Mouse (Mus musculus) MEL (cell line): ENCODE measurements at regions not wholly inside any gene's neighbourhood (a gene's known extent, or its start where the extent isn't known, plus 50 kb on each side); places are given as distances from the start of the nearest gene placed in this dataset.

Source experiments
- DNase-seq: peaks from one replicate; pipeline ENCODE4 v3.0.0; 2011; ENCODE audit warnings: low read depth, low spot score
- H3K27ac ChIP-seq: 2 replicates; pipeline ENCODE4 v1.5.1; 2012; ENCODE audit warnings: low read depth, mild to moderate bottlenecking, control low read depth, low read length, moderate library complexity; ENCODE audit not compliant: control insufficient read depth
- H3K27me3 ChIP-seq, 2 experiments: fragments of 150-350 bp in 1 of 2; sonication (generic) in 1 of 2; 2 replicates each; pipeline ENCODE4 v1.6.1; 2012; ENCODE audit warnings: low read length in 2 of 2, mild to moderate bottlenecking in 2 of 2, improper control_type of control experiment in 1 of 2, moderate library complexity in 1 of 2; ENCODE audit not compliant: insufficient read depth in 2 of 2, control insufficient read depth in 1 of 2
- H3K36me3 ChIP-seq, 2 experiments: 2 replicates each; pipeline ENCODE4 v1.6.1; 2012 to 2014; ENCODE audit warnings: low read length in 2 of 2, improper control_type of control experiment in 1 of 2, inconsistent platforms in 1 of 2, mild to moderate bottlenecking in 1 of 2; ENCODE audit not compliant: insufficient read depth in 2 of 2, control insufficient read depth in 1 of 2
- H3K4me1 ChIP-seq, 2 experiments: fragments of 150-350 bp in 1 of 2; sonication (generic) in 1 of 2; 2 replicates each; pipeline ENCODE4 v1.6.1; 2012; ENCODE audit warnings: low read length in 2 of 2, improper control_type of control experiment in 1 of 2, mild to moderate bottlenecking in 1 of 2; ENCODE audit not compliant: insufficient read depth in 2 of 2, control insufficient read depth in 1 of 2
- H3K4me3 ChIP-seq, 2 experiments: fragments of 150-350 bp in 1 of 2; sonication (generic) in 1 of 2; 2 replicates each; pipeline ENCODE4 v1.5.1; 2012; ENCODE audit warnings: low read depth in 2 of 2, low read length in 2 of 2, mild to moderate bottlenecking in 2 of 2, moderate library complexity in 2 of 2, control low read depth in 1 of 2, improper control_type of control experiment in 1 of 2; ENCODE audit not compliant: control insufficient read depth in 1 of 2, insufficient read depth in 1 of 2
- H3K79me2 ChIP-seq: 2 replicates; pipeline ENCODE4 v1.6.1; 2012; ENCODE audit warnings: mild to moderate bottlenecking, low read length, moderate library complexity; ENCODE audit not compliant: control insufficient read depth, poor library complexity, insufficient read depth
- H3K9ac ChIP-seq: 2 replicates; pipeline ENCODE4 v1.6.1; 2012; ENCODE audit warnings: low read depth, mild to moderate bottlenecking, control low read depth, low read length, moderate library complexity; ENCODE audit not compliant: control insufficient read depth, poor library complexity, severe bottlenecking
- H3K9me3 ChIP-seq: fragments of 150-350 bp; sonication (generic); replicated peaks from 2 replicates; pipeline ENCODE4 v1.6.1; 2012; ENCODE audit warnings: mild to moderate bottlenecking, low read length, improper control_type of control experiment, moderate library complexity; ENCODE audit not compliant: insufficient read depth
- BHLHE40 ChIP-seq: IDR thresholded peaks from 2 replicates; pipeline ENCODE4 v1.6.1; 2012; ENCODE audit warnings: low read depth, mild to moderate bottlenecking, inconsistent platforms, low read length, improper control_type of control experiment, borderline replicate concordance
- CHD1 ChIP-seq: IDR thresholded peaks from 2 replicates; pipeline ENCODE4 v1.6.1; 2012; ENCODE audit warnings: low read depth, mild to moderate bottlenecking, inconsistent platforms, low read length, improper control_type of control experiment
- CHD2 ChIP-seq: IDR thresholded peaks from 2 replicates; pipeline ENCODE4 v1.6.1; 2011; ENCODE audit warnings: low read length, improper control_type of control experiment
- CTCF ChIP-seq, 3 experiments: IDR thresholded peaks in 2 of 3; conservative IDR thresholded peaks in 1 of 3; 2 replicates each; pipeline ENCODE4 v1.5.1; 2011 to 2012; ENCODE audit warnings: low read length in 3 of 3, low read depth in 2 of 3, mild to moderate bottlenecking in 2 of 3, improper control_type of control experiment in 1 of 3, inconsistent platforms in 1 of 3, mixed read lengths in 1 of 3, moderate library complexity in 1 of 3; ENCODE audit not compliant: control insufficient read depth in 1 of 3, insufficient read depth in 1 of 3, poor library complexity in 1 of 3, severe bottlenecking in 1 of 3
- ELF1 ChIP-seq: IDR thresholded peaks from 2 replicates; pipeline ENCODE4 v1.6.1; 2014; ENCODE audit warnings: low read depth, mild to moderate bottlenecking, inconsistent platforms, low read length, improper control_type of control experiment, moderate library complexity
- GABPA ChIP-seq: IDR thresholded peaks from 2 replicates; pipeline ENCODE4 v1.6.1; 2012; ENCODE audit warnings: low read depth, mild to moderate bottlenecking, inconsistent platforms, low read length, improper control_type of control experiment, moderate library complexity
- GATA1 ChIP-seq: IDR thresholded peaks from 2 replicates; pipeline ENCODE4 v1.6.1; 2011; ENCODE audit warnings: low read depth, low read length, improper control_type of control experiment
- JUND ChIP-seq: IDR thresholded peaks from 2 replicates; pipeline ENCODE4 v1.6.1; 2011; ENCODE audit warnings: low read depth, mild to moderate bottlenecking, improper control_type of control experiment, low read length
- KAT2A ChIP-seq: conservative IDR thresholded peaks from 2 replicates; pipeline ENCODE4 v1.6.1; 2012; ENCODE audit warnings: low read depth, low read length, improper control_type of control experiment, inconsistent platforms
- MAFK ChIP-seq: IDR thresholded peaks from 2 replicates; pipeline ENCODE4 v1.6.1; 2011; ENCODE audit warnings: low read depth, mild to moderate bottlenecking, low read length, improper control_type of control experiment, borderline replicate concordance
- MAX ChIP-seq: IDR thresholded peaks from 2 replicates; pipeline ENCODE4 v1.6.1; 2011; ENCODE audit warnings: low read length, improper control_type of control experiment
- MAZ ChIP-seq: IDR thresholded peaks from 2 replicates; pipeline ENCODE4 v1.6.1; 2012; ENCODE audit warnings: low read depth, mild to moderate bottlenecking, inconsistent platforms, low read length, improper control_type of control experiment
- MEF2A ChIP-seq: IDR thresholded peaks from 2 replicates; pipeline ENCODE4 v1.6.1; 2014; ENCODE audit warnings: low read depth, mild to moderate bottlenecking, inconsistent platforms, low read length, improper control_type of control experiment; ENCODE audit not compliant: poor library complexity, insufficient replicate concordance, severe bottlenecking; ENCODE audit errors: extremely low read depth
- MXI1 ChIP-seq: IDR thresholded peaks from 2 replicates; pipeline ENCODE4 v1.6.1; 2011; ENCODE audit warnings: mild to moderate bottlenecking, low read depth, low read length, improper control_type of control experiment
- MYB ChIP-seq: IDR thresholded peaks from 2 replicates; pipeline ENCODE4 v1.6.1; 2011; ENCODE audit warnings: mild to moderate bottlenecking, low read depth, low read length, improper control_type of control experiment
- MYC ChIP-seq: IDR thresholded peaks from 2 replicates; pipeline ENCODE4 v1.6.1; 2011; ENCODE audit warnings: low read depth, mild to moderate bottlenecking, low read length, improper control_type of control experiment, moderate library complexity
- NELFE ChIP-seq: IDR thresholded peaks from 2 replicates; pipeline ENCODE4 v1.6.1; 2011; ENCODE audit warnings: low read depth, low read length, improper control_type of control experiment
- NRF1 ChIP-seq: IDR thresholded peaks from 2 replicates; pipeline ENCODE4 v1.6.1; 2014; ENCODE audit warnings: low read depth, mild to moderate bottlenecking, inconsistent platforms, low read length, improper control_type of control experiment, moderate library complexity; ENCODE audit not compliant: poor library complexity, insufficient read depth, severe bottlenecking
- POLR2A ChIP-seq, 2 experiments: IDR thresholded peaks; 2 replicates each; pipeline ENCODE4 v1.6.1; 2011 to 2012; ENCODE audit warnings: low read length in 2 of 2, mild to moderate bottlenecking in 2 of 2, control low read depth in 1 of 2, improper control_type of control experiment in 1 of 2, low read depth in 1 of 2, moderate library complexity in 1 of 2; ENCODE audit not compliant: control insufficient read depth in 1 of 2, insufficient read depth in 1 of 2, poor library complexity in 1 of 2
- POLR2AphosphoS2 ChIP-seq: IDR thresholded peaks from 2 replicates; pipeline ENCODE4 v1.6.1; 2011; ENCODE audit warnings: low read length, improper control_type of control experiment
- POLR2AphosphoS5 ChIP-seq: IDR thresholded peaks from 2 replicates; pipeline ENCODE4 v1.6.1; 2012; ENCODE audit warnings: low read depth, borderline replicate concordance, mild to moderate bottlenecking, inconsistent platforms, low read length, moderate library complexity, mixed read lengths
- RAD21 ChIP-seq: IDR thresholded peaks from 2 replicates; pipeline ENCODE4 v1.6.1; 2011; ENCODE audit warnings: mild to moderate bottlenecking, low read depth, low read length, improper control_type of control experiment
- RCOR1 ChIP-seq: IDR thresholded peaks from 2 replicates; pipeline ENCODE4 v1.6.1; 2012; ENCODE audit warnings: low read depth, mild to moderate bottlenecking, inconsistent platforms, low read length, improper control_type of control experiment
- SIN3A ChIP-seq: IDR thresholded peaks from 2 replicates; pipeline ENCODE4 v1.6.1; 2012; ENCODE audit warnings: low read length, improper control_type of control experiment, inconsistent platforms
- SMC3 ChIP-seq: IDR thresholded peaks from 2 replicates; pipeline ENCODE4 v1.6.1; 2011; ENCODE audit warnings: low read depth, low read length, improper control_type of control experiment
- TCF12 ChIP-seq: IDR thresholded peaks from 2 replicates; pipeline ENCODE4 v1.6.1; 2014; ENCODE audit warnings: low read depth, mild to moderate bottlenecking, inconsistent platforms, low read length, improper control_type of control experiment, moderate library complexity
- UBTF ChIP-seq: IDR thresholded peaks from 2 replicates; pipeline ENCODE4 v1.6.1; 2012; ENCODE audit warnings: low read depth, mild to moderate bottlenecking, inconsistent platforms, low read length, improper control_type of control experiment, moderate library complexity, borderline replicate concordance; ENCODE audit not compliant: insufficient read depth
- USF1 ChIP-seq: IDR thresholded peaks from 2 replicates; pipeline ENCODE4 v1.6.1; 2014; ENCODE audit warnings: low read depth, mild to moderate bottlenecking, inconsistent platforms, low read length, improper control_type of control experiment, moderate library complexity
- USF2 ChIP-seq, 2 experiments: IDR thresholded peaks; 2 replicates each; pipeline ENCODE4 v1.6.1; 2011 to 2012; ENCODE audit warnings: improper control_type of control experiment in 2 of 2, low read length in 2 of 2, borderline replicate concordance in 1 of 2, inconsistent platforms in 1 of 2, low read depth in 1 of 2, mild to moderate bottlenecking in 1 of 2; ENCODE audit not compliant: insufficient read depth in 1 of 2
- ZC3H11A ChIP-seq: IDR thresholded peaks from 2 replicates; pipeline ENCODE4 v1.6.1; 2012; ENCODE audit warnings: low read depth, mild to moderate bottlenecking, inconsistent platforms, low read length, improper control_type of control experiment
- ZKSCAN1 ChIP-seq: IDR thresholded peaks from 2 replicates; pipeline ENCODE4 v1.6.1; 2012; ENCODE audit warnings: low read depth, mild to moderate bottlenecking, inconsistent platforms, low read length, improper control_type of control experiment, moderate library complexity
- ZNF384 ChIP-seq: IDR thresholded peaks from 2 replicates; pipeline ENCODE4 v1.6.1; 2012; ENCODE audit warnings: low read depth, mild to moderate bottlenecking, inconsistent platforms, low read length, improper control_type of control experiment

DNA sequence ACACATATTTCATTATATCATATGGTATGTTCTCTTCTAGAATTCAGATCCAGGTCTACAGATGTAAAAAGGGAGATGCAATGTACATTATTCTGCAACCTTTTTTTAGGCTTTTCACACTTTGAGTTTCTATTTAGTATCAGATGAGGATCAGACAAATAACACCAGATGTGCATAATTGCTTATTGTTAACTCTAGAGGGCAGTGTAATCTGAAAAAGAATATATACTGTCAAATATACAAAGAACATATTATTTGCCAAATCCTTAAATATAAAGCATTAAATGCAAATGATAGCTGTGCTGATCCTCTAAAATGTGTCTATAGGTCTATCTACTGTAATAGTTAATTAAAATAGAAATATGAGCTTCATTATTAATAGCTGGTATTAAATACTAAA lies 348.6 kb upstream of the Slitrk6 start:
- Histone ChIP-seq H3K36me3 (no peaks in the 10 kb centered on the region), H3K27me3 (no peaks in the 10 kb centered on the region), H3K9me3 (no peaks in the 10 kb centered on the region), H3K4me3 (no peak overlapping the region), H3K4me1 (no peaks in the 10 kb centered on the region), H3K9ac (no peak overlapping the region), H3K79me2 (no peaks in the 10 kb centered on the region), H3K27ac (no peak overlapping the region)
- DNase-seq, result peak; percentile 16
- TF ChIP-seq RCOR1 (no peak), MYB (no peak), POLR2AphosphoS5 (no peak), MYC (no peak), NELFE (no peak), USF2 (IDR thresholded peaks at IDR 0.05; ENCODE audit: borderline replicate concordance in 1 of 2, insufficient read depth in 1 of 2, low read depth in 1 of 2, low read length in 2 of 2) (no peak), GABPA (no peak), ZNF384 (no peak), CTCF (IDR thresholded peaks at IDR 0.05 in 2 of 3, conservative IDR thresholded peaks at IDR 0.05 in 1 of 3; ENCODE audit: control insufficient read depth in 1 of 3, insufficient read depth in 1 of 3, low read depth in 2 of 3, low read length in 3 of 3, poor library complexity in 1 of 3, severe bottlenecking in 1 of 3) (peak in 2 of 3 experiments; percentile 9 to 60; a peak in 3 of 6 replicates), USF1 (no peak), MXI1 (no peak), MAFK (no peak), UBTF (no peak), SIN3A (no peak), SMC3 (peak; percentile 61), MAX (no peak), POLR2AphosphoS2 (no peak), ELF1 (no peak), RAD21 (peak; percentile 75), TCF12 (no peak), ZC3H11A (peak; percentile 62), KAT2A (no peak), CHD2 (no peak), NRF1 (no peak), MAZ (no peak), MEF2A (no peak), GATA1 (no peak), BHLHE40 (no peak), ZKSCAN1 (no peak), CHD1 (no peak), JUND (no peak), POLR2A (IDR thresholded peaks at IDR 0.05; ENCODE audit: control insufficient read depth in 1 of 2, insufficient read depth in 1 of 2, low read depth in 1 of 2, low read length in 2 of 2, poor library complexity in 1 of 2) (no peak)
